ENCODE assay signal across 13 mouse cellular contexts in the genomic region with DNA sequence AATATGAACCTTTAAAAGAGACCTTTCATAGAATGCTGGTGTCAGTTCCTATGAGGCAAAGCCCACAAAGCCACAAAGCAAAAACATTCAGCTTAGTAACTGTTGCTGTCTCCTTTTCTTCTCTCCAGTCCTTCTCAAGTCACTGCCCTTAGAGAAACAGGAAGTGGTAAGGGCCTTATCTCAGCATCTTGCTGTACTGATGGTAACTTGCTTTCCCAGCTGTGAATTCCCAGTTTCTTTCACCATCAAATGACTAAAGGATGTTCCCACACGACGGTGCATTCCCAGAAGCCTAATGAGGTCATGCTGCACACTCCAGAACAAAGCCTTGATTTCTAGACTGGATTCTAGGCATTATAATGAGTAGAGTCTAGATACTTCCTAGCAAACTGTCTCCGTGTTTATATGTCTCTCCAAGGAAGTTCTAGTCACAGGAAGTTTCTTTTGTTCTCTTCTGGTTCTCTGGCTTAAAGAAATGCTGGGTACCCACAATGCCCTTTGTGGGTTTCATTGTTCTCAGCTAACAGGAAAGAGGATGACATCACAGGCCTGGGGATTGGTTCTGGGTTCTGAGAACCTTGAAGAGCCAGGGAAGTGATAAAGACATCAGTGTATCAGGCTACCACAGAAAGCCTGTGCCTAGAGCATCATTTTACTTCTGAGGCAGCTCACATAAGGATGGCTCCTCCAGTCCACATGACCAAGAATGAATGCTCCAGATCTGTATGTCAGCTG.
DNase-seq lines count a peak whose midpoint lies in the region; ATAC-seq and TF ChIP-seq lines count a peak whose summit lies in the region.
"Had no signal": no experiment of that assay in that cellular context is flagged by ENCODE, and none has a peak within 500 bp of the region (broad histone marks: within the 10 kb centered on the region; RNA-seq: fewer than 3 reads in every experiment).

No protein-coding gene starts in this region.

- no peaks in the 10 kb centered on the region for H3K4me1 ChIP-seq in intestine, embryonic 15.5 days (replicated peaks)
- peaks cover 13% of the 10 kb centered on the region for H3K4me1 ChIP-seq in midbrain, embryonic 10.5 days
- H3K4me1 ChIP-seq: heart, embryonic 12.5 days; limb, embryonic 12.5 days; lung, embryonic 15.5 days had no signal

- intact Hi-C loops in heart, postnatal 10 days (cut with DNase I), result no loop called here

- TF ChIP-seq CTCF in Patski (IDR thresholded peaks at IDR 0.05), result no peak

- POLR2A ChIA-PET in Patski (lab: Charles Lee), result no interaction called here

- ATAC-seq in Patski, result peak; percentile 95
- ATAC-seq in monocyte, adult 5-6 weeks (replicated peaks; ENCODE audit: insufficient number of reproducible peaks, low FRiP score, low TSS enrichment, poor library complexity, severe bottlenecking), result peak; percentile 78; the same call in 1 of the 2 replicates
- ATAC-seq in intestine, embryonic 15.5 days, result no peak

- in situ Hi-C loops in Patski (cut with MboI; ENCODE audit: low pct_unique_long_range_greater_than_20kb), result no loop called here

- H3K9ac ChIP-seq in intestine, embryonic 15.5 days, result no peak overlapping the region
- H3K9ac ChIP-seq: heart, embryonic 12.5 days; limb, embryonic 12.5 days; lung, embryonic 15.5 days had no signal

- CTCF ChIA-PET in Patski (lab: Charles Lee), result interaction anchor here (1.2 kb wide), 1 partner anchor 9 kb away, joined by 3 read pairs; no protein-coding TSS in a partner anchor

- 49% methylated on average over 3 of the region's 3 CpGs for WGBS in intestine, embryonic 15.5 days
- WGBS in midbrain, embryonic 10.5 days, result 61% methylated on average over 3 of the region's 3 CpGs

- no peaks in the 10 kb centered on the region for H3K27me3 ChIP-seq in Patski
- H3K27me3 ChIP-seq in intestine, embryonic 15.5 days (replicated peaks), result no peaks in the 10 kb centered on the region
- H3K27me3 ChIP-seq in midbrain, embryonic 10.5 days (ENCODE audit: low read depth, poor library complexity, severe bottlenecking), result no peaks in the 10 kb centered on the region
- H3K27me3 ChIP-seq: heart, embryonic 12.5 days; limb, embryonic 12.5 days; lung, embryonic 15.5 days had no signal

- peak; percentile 19 to 21 for DNase-seq in heart, adult 18-20 months
- DNase-seq in heart, postnatal 10 days, result no peak
- peak; percentile 55 for DNase-seq in 3134 (ENCODE audit: extremely low read depth, insufficient read length, low spot score)
- DNase-seq in Patski (ENCODE audit: low read depth, low spot score), result peak; percentile 59
- no peak for DNase-seq in midbrain, embryonic 10.5 days (ENCODE audit: low spot score)
- no peak for DNase-seq in cerebellum, postnatal 14 days
- DNase-seq: cerebellum, postnatal 25 days; layer of hippocampus, adult 9-11 months had no signal

- no peak overlapping the region for H3K4me2 ChIP-seq in intestine, embryonic 15.5 days (replicated peaks)
- H3K4me2 ChIP-seq: heart, embryonic 12.5 days; limb, embryonic 12.5 days; lung, embryonic 15.5 days had no signal

- H3K9me3 ChIP-seq in intestine, embryonic 15.5 days, result no peaks in the 10 kb centered on the region
- H3K9me3 ChIP-seq in midbrain, embryonic 10.5 days (replicated peaks), result no peaks in the 10 kb centered on the region; the same call in 1 of the 2 replicates
- H3K9me3 ChIP-seq: lung, embryonic 15.5 days had no signal

- no peaks in the 10 kb centered on the region for H3K36me3 ChIP-seq in intestine, embryonic 15.5 days
- H3K36me3 ChIP-seq in midbrain, embryonic 10.5 days, result no peaks in the 10 kb centered on the region
- H3K36me3 ChIP-seq: heart, embryonic 12.5 days; limb, embryonic 12.5 days; lung, embryonic 15.5 days had no signal

- H3K27ac ChIP-seq in intestine, embryonic 15.5 days, result no peak overlapping the region
- H3K27ac ChIP-seq in midbrain, embryonic 10.5 days (replicated peaks), result no peak overlapping the region
- H3K27ac ChIP-seq: limb, embryonic 12.5 days; lung, embryonic 15.5 days had no signal

- no peak overlapping the region for H3K4me3 ChIP-seq in intestine, embryonic 15.5 days (replicated peaks)
- H3K4me3 ChIP-seq in midbrain, embryonic 10.5 days, result no peak overlapping the region
- H3K4me3 ChIP-seq: heart, embryonic 12.5 days; limb, embryonic 12.5 days; lung, embryonic 15.5 days had no signal

Comparison
In these comparisons a context has a peak if more than half of its experiments do, and no peak if none do; other contexts are left out.
1. DNase-seq: peak in heart, adult 18-20 months (2 of 2), 3134 (single experiment) and Patski (single experiment); none in heart, postnatal 10 days (0 of 2), midbrain, embryonic 10.5 days (single experiment) and cerebellum, postnatal 14 days (0 of 2).